Mouse (Mus musculus) activated CD4-positive, CD25-positive, alpha-beta regulatory T cell, adult 9 weeks (primary cell): ENCODE measurements around the gene Llgl2. TPM values are rescaled to one million over a fixed set of nuclear protein-coding genes. Genes with fewer than 3 reads are reported as not detected.

Source experiments
- polyA plus RNA-seq: library from polyadenylated mRNA; unstranded; fragments of 100-300 nt; shearing (Covaris generic); gene quantifications from one replicate; pipeline ENCODE4 v1.2.1, GENCODE M21; 2017

Llgl2 gene
- polyA plus RNA-seq: 35.7 TPM

GRCm38 (mm10) chr11:115823774-115824740, at the start of gene Llgl2:
Gene Llgl2 (plus strand): TSS chr11:115824049.

GRCm38 (mm10) chr11:115813507-115814296, 10.1 kb upstream of the Llgl2 start, which contains the start of gene Caskin2:
Gene Caskin2 (minus strand): TSS chr11:115813639.

GRCm38 (mm10) chr11:115814605-115815450, 9.0 kb upstream of the Llgl2 start, which contains the start of gene Tsen54:
Gene Tsen54 (plus strand): TSS chr11:115814724.

GRCm38 (mm10) chr11:115858354-115858753, 34.5 kb downstream of the Llgl2 start, which contains the start of gene Myo15b:
Gene Myo15b (plus strand): TSS chr11:115858406.

GRCm38 (mm10) chr11:115899486-115900266, 75.8 kb downstream of the Llgl2 start, which contains the start of gene Smim5:
Gene Smim5 (plus strand): TSS chr11:115899966.

Other genes with a start within 250 kb of the Llgl2 start
- gene Mrps7, start 220.1 kb upstream of the Llgl2 start, polyA plus RNA-seq: 61.6 TPM
- gene Gga3, start 220.0 kb upstream of the Llgl2 start, polyA plus RNA-seq: 61.9 TPM
- 204 TPM for gene Mif4gd, start 211.1 kb upstream of the Llgl2 start, polyA plus RNA-seq
- gene Slc25a19, start 195.8 kb upstream of the Llgl2 start, polyA plus RNA-seq: 76.3 TPM
- gene Grb2, start 115.5 kb upstream of the Llgl2 start, polyA plus RNA-seq: 10.4 TPM
- gene Tmem94, start 58.6 kb upstream of the Llgl2 start, polyA plus RNA-seq: 34.3 TPM
- 4.3 TPM for gene Caskin2, start 10.4 kb upstream of the Llgl2 start, polyA plus RNA-seq
- 20.1 TPM for gene Tsen54, start 9.3 kb upstream of the Llgl2 start, polyA plus RNA-seq
- gene Myo15b, start 34.4 kb downstream of the Llgl2 start, polyA plus RNA-seq: 0.44 TPM
- gene Smim5, start 75.9 kb downstream of the Llgl2 start, polyA plus RNA-seq: 0.86 TPM
- gene Smim6, start 88.0 kb downstream of the Llgl2 start, polyA plus RNA-seq: 1.5 TPM
- 39.2 TPM for gene Sap30bp, start 109.2 kb downstream of the Llgl2 start, polyA plus RNA-seq
- 25.0 TPM for gene Recql5, start 109.4 kb downstream of the Llgl2 start, polyA plus RNA-seq
- gene Itgb4, start 150.7 kb downstream of the Llgl2 start, polyA plus RNA-seq: not detected
- 40.6 TPM for gene Galk1, start 188.7 kb downstream of the Llgl2 start, polyA plus RNA-seq
- 1,124 TPM for gene H3f3b, start 203.9 kb downstream of the Llgl2 start, polyA plus RNA-seq
- gene Unk, start 206.3 kb downstream of the Llgl2 start, polyA plus RNA-seq: 41.6 TPM